23 mouse cellular contexts compared by ENCODE assay signal in the genomic region with DNA sequence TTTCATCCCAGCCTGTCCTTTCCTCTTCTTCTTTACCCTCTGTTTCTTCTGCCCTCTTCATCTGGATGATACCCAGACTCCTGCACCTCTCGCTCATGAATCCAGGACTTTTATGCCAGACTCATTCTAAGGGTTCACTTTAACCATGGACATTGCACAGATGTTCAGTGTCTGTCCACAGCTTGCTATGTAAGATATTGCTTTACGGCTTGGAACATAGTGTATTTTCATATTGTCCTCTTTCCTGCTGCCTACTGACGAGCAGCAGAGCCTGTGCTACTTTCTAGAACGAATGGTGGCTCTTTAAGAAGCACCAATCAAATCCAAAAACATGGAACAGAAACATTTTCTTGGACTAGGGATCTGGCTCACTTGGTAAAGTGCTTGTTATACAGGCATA.
DNase-seq lines count a peak whose midpoint lies in the region; ATAC-seq and TF ChIP-seq lines count a peak whose summit lies in the region.
"Had no signal": no experiment of that assay in that cellular context is flagged by ENCODE, and none has a peak within 500 bp of the region (broad histone marks: within the 10 kb centered on the region; RNA-seq: fewer than 3 reads in every experiment).

No protein-coding gene starts in this region.

- TF ChIP-seq EP300 in lung, postnatal 0 days (IDR thresholded peaks at IDR 0.05) = peak; percentile 58

- no peak overlapping the region for H3K9ac ChIP-seq in lung, embryonic 14.5 days
- H3K9ac ChIP-seq in lung, postnatal 0 days (replicated peaks; ENCODE audit: low read depth) = no peak overlapping the region
- H3K9ac ChIP-seq: embryonic facial prominence, embryonic 13.5 days; embryonic facial prominence, embryonic 15.5 days; forebrain, embryonic 12.5 days had no signal

- peak; percentile 5 for DNase-seq in lung, embryonic 14.5 days
- no peak for DNase-seq in lung, postnatal 4 days
- peak; percentile 38 for DNase-seq in lung, postnatal 0 days (ENCODE audit: low spot score)
- DNase-seq in lung, adult 2 months = no peak
- DNase-seq in lung, postnatal 14 days = peak; percentile 18
- no peak for DNase-seq in right cerebral cortex, postnatal 14 days
- no peak for DNase-seq in thymus, adult 18-20 months
- DNase-seq: adrenal gland, adult 2 months; adrenal gland, postnatal 10 days; adrenal gland, postnatal 25 days; cerebellum, adult 11 months; cerebellum, adult 18-20 months; cerebellum, adult 8-10 months; cerebellum, adult 9-11 months; cerebellum, postnatal 14 days; cerebellum, postnatal 36 days; embryo, embryonic 11 days had no signal

- no peaks in the 10 kb centered on the region for H3K27me3 ChIP-seq in lung, embryonic 14.5 days (ENCODE audit: insufficient read depth, low read length)
- no peaks in the 10 kb centered on the region for H3K27me3 ChIP-seq in lung, postnatal 0 days (replicated peaks; ENCODE audit: insufficient read depth, low read length)
- H3K27me3 ChIP-seq: embryonic facial prominence, embryonic 13.5 days; embryonic facial prominence, embryonic 15.5 days; forebrain, embryonic 12.5 days had no signal

- H3K4me2 ChIP-seq in lung, embryonic 14.5 days = no peak overlapping the region
- H3K4me2 ChIP-seq in lung, postnatal 0 days (replicated peaks; ENCODE audit: low read depth, low read length) = no peak overlapping the region
- H3K4me2 ChIP-seq: embryonic facial prominence, embryonic 13.5 days; embryonic facial prominence, embryonic 15.5 days; forebrain, embryonic 12.5 days had no signal

- no peak for TF ChIP-seq POLR2A in lung, adult 2 months (IDR thresholded peaks at IDR 0.05; ENCODE audit: borderline replicate concordance, extremely low read depth, low read depth, low read length)

- WGBS in lung, embryonic 14.5 days = 49% methylated on average over 4 of the region's 4 CpGs
- 61% methylated on average over 4 of the region's 4 CpGs for WGBS in lung, postnatal 0 days
- WGBS in lung, adult 2 months = 62% methylated on average over 4 of the region's 4 CpGs

- no peak overlapping the region for H3K4me3 ChIP-seq in lung, embryonic 14.5 days (ENCODE audit: low read depth, low read length)
- no peak overlapping the region for H3K4me3 ChIP-seq in lung, postnatal 0 days (ENCODE audit: low read depth, low read length)
- H3K4me3 ChIP-seq in lung, adult 2 months (replicated peaks; ENCODE audit: extremely low read depth, low read depth, low read length) = no peak overlapping the region
- H3K4me3 ChIP-seq: embryonic facial prominence, embryonic 13.5 days; embryonic facial prominence, embryonic 15.5 days; erythroblast, embryonic 14.5 days; forebrain, embryonic 10.5 days; forebrain, embryonic 12.5 days had no signal

- no peaks in the 10 kb centered on the region for H3K9me3 ChIP-seq in lung, embryonic 14.5 days (ENCODE audit: low read depth, low read length)
- H3K9me3 ChIP-seq in lung, postnatal 0 days (ENCODE audit: low read length) = no peaks in the 10 kb centered on the region
- H3K9me3 ChIP-seq: embryonic facial prominence, embryonic 13.5 days; embryonic facial prominence, embryonic 15.5 days; forebrain, embryonic 10.5 days; forebrain, embryonic 12.5 days had no signal

- TF ChIP-seq CTCF in lung, embryonic 14.5 days (IDR thresholded peaks at IDR 0.05; ENCODE audit: low read depth) = no peak
- TF ChIP-seq CTCF in lung, postnatal 0 days (IDR thresholded peaks at IDR 0.05) = no peak
- no peak for TF ChIP-seq CTCF in lung, adult 2 months (IDR thresholded peaks at IDR 0.05; ENCODE audit: insufficient read depth, low read length)

- no peaks in the 10 kb centered on the region for H3K4me1 ChIP-seq in lung, embryonic 14.5 days (ENCODE audit: insufficient read depth)
- H3K4me1 ChIP-seq in lung, postnatal 0 days (ENCODE audit: insufficient read depth, low read depth, low read length) = no peaks in the 10 kb centered on the region
- no peaks in the 10 kb centered on the region for H3K4me1 ChIP-seq in lung, adult 2 months (ENCODE audit: control insufficient read depth, insufficient read depth, low read length)
- H3K4me1 ChIP-seq: embryonic facial prominence, embryonic 13.5 days; embryonic facial prominence, embryonic 15.5 days; forebrain, embryonic 10.5 days; forebrain, embryonic 12.5 days had no signal

- H3K36me3 ChIP-seq in lung, embryonic 14.5 days (ENCODE audit: insufficient read depth) = no peaks in the 10 kb centered on the region
- no peaks in the 10 kb centered on the region for H3K36me3 ChIP-seq in lung, postnatal 0 days (ENCODE audit: insufficient read depth, low read length)
- H3K36me3 ChIP-seq: embryonic facial prominence, embryonic 13.5 days; embryonic facial prominence, embryonic 15.5 days; forebrain, embryonic 10.5 days; forebrain, embryonic 12.5 days had no signal

- no peak for ATAC-seq in lung, embryonic 14.5 days (ENCODE audit: insufficient read depth)
- ATAC-seq in lung, postnatal 0 days = peak; percentile 66
- ATAC-seq: forebrain, embryonic 14.5 days had no signal

- H3K27ac ChIP-seq in lung, embryonic 14.5 days (ENCODE audit: low read depth) = no peak overlapping the region
- H3K27ac ChIP-seq in lung, postnatal 0 days (ENCODE audit: low read length) = no peak overlapping the region
- H3K27ac ChIP-seq: embryonic facial prominence, embryonic 13.5 days; embryonic facial prominence, embryonic 15.5 days; forebrain, embryonic 10.5 days; forebrain, embryonic 12.5 days had no signal

Comparison
In these comparisons a context has a peak if more than half of its experiments do, and no peak if none do; other contexts are left out.
1. DNase-seq: peak in lung, embryonic 14.5 days (single experiment), lung, postnatal 0 days (single experiment) and lung, postnatal 14 days (single experiment); none in lung, postnatal 4 days (0 of 2), lung, adult 2 months (single experiment), right cerebral cortex, postnatal 14 days (single experiment) and thymus, adult 18-20 months (0 of 2).